Mouse (Mus musculus) adrenal gland, adult 8-10 months (tissue): ENCODE results near the gene Taar7b. TPM values are rescaled to one million over a fixed set of nuclear protein-coding genes. Genes with fewer than 3 reads are reported as not detected.

Experiments
- total RNA-seq, 4 experiments: library from RNA; stranded (reverse); gene quantifications; 2 replicates each; pipeline ENCODE4 v1.2.4; 2022

Gene Taar7b
- total RNA-seq, 4 experiments from 2014 or later: not detected

Other genes starting within 250 kb of the Taar7b start
- 100 to 1,000 TPM; 283 to 619 (median 405) TPM for gene Rps12, start 212.7 kb upstream of the Taar7b start, total RNA-seq
- 10 to 100 TPM; 31.3 to 54.2 (median 44.7) TPM for gene Slc18b1, start 203.0 kb upstream of the Taar7b start, total RNA-seq
- gene Vnn3, start 148.5 kb upstream of the Taar7b start, total RNA-seq: 10 to 100 TPM in 2 of 4 experiments, 1 to 10 TPM in 1, under 1 TPM in 1; 0.74 to 37.9 (median 12.2) TPM
- gene Vnn1, start 105.3 kb upstream of the Taar7b start, total RNA-seq: 10 to 100 TPM; 29.6 to 37.3 (median 32.2) TPM
- not detected for gene Taar1, start 79.6 kb upstream of the Taar7b start, total RNA-seq
- gene Taar2, start 61.4 kb upstream of the Taar7b start, total RNA-seq: not detected
- not detected for gene Taar3, start 50.4 kb upstream of the Taar7b start, total RNA-seq
- not detected for gene Taar4, start 39.4 kb upstream of the Taar7b start, total RNA-seq
- gene Taar5, start 29.2 kb upstream of the Taar7b start, total RNA-seq: not detected
- not detected for gene Taar6, start 14.3 kb upstream of the Taar7b start, total RNA-seq
- gene Taar7a, start 6.5 kb upstream of the Taar7b start, total RNA-seq: not detected
- gene Taar7d, start 27.3 kb downstream of the Taar7b start, total RNA-seq: not detected
- not detected for gene Taar7e, start 37.7 kb downstream of the Taar7b start, total RNA-seq
- gene Taar7f, start 49.6 kb downstream of the Taar7b start, total RNA-seq: not detected
- gene Taar8a, start 76.6 kb downstream of the Taar7b start, total RNA-seq: not detected
- not detected for gene Taar8b, start 92.4 kb downstream of the Taar7b start, total RNA-seq
- gene Taar8c, start 102.0 kb downstream of the Taar7b start, total RNA-seq: not detected
- gene Taar9, start 109.6 kb downstream of the Taar7b start, total RNA-seq: not detected
- 100 to 1,000 TPM; 142 to 198 (median 186) TPM for gene Stx7, start 149.4 kb downstream of the Taar7b start, total RNA-seq
- under 1 TPM in 3 of 4 experiments, not detected in 1; 0.15 to 0.27 (median 0.15) TPM for gene Moxd1, start 223.6 kb downstream of the Taar7b start, total RNA-seq